Mouse (Mus musculus) liver, embryonic 11.5 days (tissue): ENCODE measurements around the gene Snx1. TPM values are rescaled to one million over a fixed set of nuclear protein-coding genes. Genes with fewer than 3 reads are reported as not detected.

Experiments
- ATAC-seq: fragments of 200-750 bp; cut with Nextera tagmentation; replicated peaks from 2 replicates; pipeline ENCODE4 v1.8.0; 2017; ENCODE audit warnings: moderate number of reproducible peaks, mild to moderate bottlenecking, moderate TSS enrichment, moderate library complexity; ENCODE audit not compliant: low FRiP score
- DNase-seq: peaks from one replicate; pipeline ENCODE4 v3.0.0-alpha.2; 2017; ENCODE audit warnings: low spot score
- H3K27ac ChIP-seq: fragments of 300-500 bp; sonication (generic); 2 replicates; pipeline ENCODE4 v1.5.1; 2014; ENCODE audit warnings: mild to moderate bottlenecking, low read depth, low read length, control low read depth
- H3K27me3 ChIP-seq: fragments of 300-500 bp; sonication (generic); replicated peaks from 2 replicates; pipeline ENCODE4 v1.6.1; 2014; ENCODE audit warnings: low read length, mixed read lengths; ENCODE audit not compliant: control insufficient read depth, insufficient read depth
- H3K36me3 ChIP-seq: fragments of 300-500 bp; sonication (generic); 2 replicates; pipeline ENCODE4 v1.6.1; 2014; ENCODE audit warnings: mild to moderate bottlenecking, low read length, moderate library complexity, mixed read lengths; ENCODE audit not compliant: control insufficient read depth, insufficient read depth
- H3K4me1 ChIP-seq: fragments of 300-500 bp; sonication (generic); replicated peaks from 2 replicates; pipeline ENCODE4 v1.6.1; 2014; ENCODE audit warnings: low read length, mixed read lengths; ENCODE audit not compliant: control insufficient read depth, insufficient read depth
- H3K4me2 ChIP-seq: fragments of 300-500 bp; sonication (generic); 2 replicates; pipeline ENCODE4 v1.6.1; 2014; ENCODE audit warnings: mild to moderate bottlenecking, control low read depth, moderate library complexity
- H3K4me3 ChIP-seq: fragments of 300-500 bp; sonication (generic); 2 replicates; pipeline ENCODE4 v1.5.1; 2014; ENCODE audit warnings: low read depth, low read length, control low read depth
- H3K9ac ChIP-seq: fragments of 300-500 bp; sonication (generic); 2 replicates; pipeline ENCODE4 v1.6.1; 2014; ENCODE audit warnings: low read depth, low read length, control low read depth
- H3K9me3 ChIP-seq: fragments of 300-500 bp; sonication (generic); 2 replicates; pipeline ENCODE4 v1.6.1; 2016; ENCODE audit warnings: low read length, inconsistent platforms, mixed read lengths; ENCODE audit not compliant: control insufficient read depth
- WGBS: fragments of 180-500 bp; shearing (Covaris S2); extraction: QIAGEN DNeasy Blood & Tissue Kit; methylation state at CpG from one replicate; pipeline ENCODE4 v1.1.7; 2014; 5-methylcytosine and 5-hydroxymethylcytosine counted together
- polyA plus RNA-seq: library from polyadenylated mRNA; unstranded; fragments of >200 nt; fragmentation: Nextera tagmentation; extraction: Ambion mirVana; gene quantifications from 2 replicates; pipeline ENCODE4 v1.2.1, GENCODE M21; 2014

The Snx1 gene
- 129 and 139 TPM in 2 replicates for polyA plus RNA-seq

DNA sequence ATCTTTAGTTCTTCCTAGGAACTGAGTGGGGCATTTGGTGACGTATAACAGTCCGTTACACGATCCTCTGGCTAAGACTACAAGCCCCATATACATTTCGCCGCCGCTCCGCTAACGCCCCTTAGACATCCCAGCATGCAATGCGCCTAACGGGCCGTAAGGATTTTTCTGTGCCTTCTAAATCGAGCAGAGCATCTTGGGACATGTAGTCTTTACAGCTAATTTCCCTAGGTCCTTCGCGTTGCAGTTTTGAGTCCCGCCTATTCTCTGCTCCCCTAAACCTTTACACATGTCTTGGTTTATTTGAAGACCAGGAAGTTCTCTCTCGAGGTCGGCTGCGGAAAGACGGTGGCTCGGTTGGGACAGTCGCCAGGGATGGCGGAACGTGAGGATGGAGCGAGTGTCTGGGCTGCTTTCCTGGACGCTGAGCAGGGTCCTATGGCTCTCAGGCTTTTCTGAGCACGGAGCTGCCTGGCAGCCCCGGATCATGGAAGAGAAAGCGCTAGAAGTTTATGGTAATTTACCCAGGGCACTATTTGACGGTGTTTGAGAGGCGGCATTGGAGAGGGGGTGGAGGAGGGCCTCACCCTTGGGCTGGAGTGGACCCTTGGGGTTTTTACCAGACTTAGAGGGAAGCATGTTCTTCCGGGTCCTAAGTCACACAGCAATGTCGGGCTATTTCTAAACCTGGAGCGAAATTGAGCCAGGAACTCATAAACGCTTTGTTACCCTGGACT lies at the start of gene Snx1, which contains the start of gene Ciao2a:
TSS of gene Snx1 (minus strand) at position 132 of the 737 bp plus-strand sequence.
TSS of gene Ciao2a (plus strand) at position 156 of the 737 bp plus-strand sequence.
- ATAC-seq (peak; percentile 77), DNase-seq (peak; percentile 85)
- H3K27ac ChIP-seq: peak within 1 kb of the TSS; percentile 95
- no peaks in the 10 kb centered on the region; the same call in none of the 2 replicates for H3K36me3 ChIP-seq
- H3K4me1 ChIP-seq: peaks cover 36% of the 10 kb centered on the region
- H3K27me3 ChIP-seq: no peaks in the 10 kb centered on the region
- 1% methylated on average over 34 of the region's 34 CpGs for WGBS
- H3K9ac ChIP-seq: peak within 1 kb of the TSS; percentile 69
- H3K4me3 ChIP-seq: peak within 1 kb of the TSS; percentile 89
- H3K4me2 ChIP-seq: peak within 1 kb of the TSS; percentile 95
- no peaks in the 10 kb centered on the region for H3K9me3 ChIP-seq

DNA sequence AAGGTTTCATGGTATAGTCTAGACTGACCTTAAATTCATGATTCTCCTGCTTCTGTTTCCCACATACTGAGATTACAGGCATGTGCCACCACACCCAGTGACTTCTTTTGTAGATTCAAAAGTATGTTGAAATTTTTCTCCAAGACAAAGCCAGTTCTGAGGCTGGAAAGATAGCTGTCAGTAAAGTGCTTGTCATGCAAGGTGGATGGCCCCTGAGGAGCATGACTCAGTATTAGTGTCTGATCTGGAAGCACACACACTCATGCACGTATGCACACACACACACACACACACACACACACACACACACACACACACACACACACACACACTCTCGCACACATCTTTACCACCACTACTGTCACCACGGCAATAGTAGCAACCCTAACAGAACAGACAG lies 48.6 kb upstream of the Snx1 start:
- Histone ChIP-seq H3K27me3 (no peaks in the 10 kb centered on the region), H3K9ac (no peak overlapping the region), H3K4me2 (no peak overlapping the region), H3K27ac (no peak overlapping the region), H3K36me3 (no peaks in the 10 kb centered on the region), H3K9me3 (no peaks in the 10 kb centered on the region), H3K4me3 (no peak overlapping the region), H3K4me1 (peaks cover 7% of the 10 kb centered on the region)
- WGBS: 66% methylated on average over 3 of the region's 3 CpGs
- ATAC-seq (no peak), DNase-seq (no peak)

DNA sequence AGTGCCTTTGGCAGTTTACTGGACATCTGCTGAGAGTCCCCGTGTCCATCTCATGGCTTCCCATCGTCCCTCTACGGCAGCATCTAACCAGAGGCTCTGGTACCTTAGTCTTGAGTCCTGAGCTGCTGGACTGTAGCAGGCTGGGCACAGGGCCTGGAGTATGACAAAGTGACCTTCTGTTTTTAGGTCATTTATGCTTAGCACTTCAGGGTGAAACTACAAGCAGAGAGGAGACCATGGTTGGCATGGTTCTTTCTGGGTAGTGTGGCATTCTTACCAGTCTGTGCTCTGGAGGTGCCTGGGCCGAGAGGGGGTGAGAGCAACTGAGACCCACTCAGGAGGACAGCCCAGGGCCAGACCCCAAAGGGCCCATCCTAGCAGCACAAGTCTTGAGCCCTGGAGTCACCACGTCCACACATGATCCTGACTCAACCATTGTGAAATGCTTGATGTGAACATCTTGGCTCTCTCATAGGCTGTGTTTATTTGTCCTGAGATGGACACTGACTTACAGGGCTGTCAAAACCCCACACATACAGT lies 47.0 kb upstream of the Snx1 start:
- H3K9me3 ChIP-seq: no peaks in the 10 kb centered on the region
- no peak for ATAC-seq
- 93% methylated on average over 5 of the region's 5 CpGs for WGBS
- H3K36me3 ChIP-seq: no peaks in the 10 kb centered on the region
- H3K4me1 ChIP-seq: peaks cover 3% of the 10 kb centered on the region
- no peak overlapping the region for H3K4me2 ChIP-seq
- no peak for DNase-seq
- H3K27ac ChIP-seq: no peak overlapping the region
- no peaks in the 10 kb centered on the region for H3K27me3 ChIP-seq
- H3K4me3 ChIP-seq: no peak overlapping the region
- H3K9ac ChIP-seq: no peak overlapping the region

DNA sequence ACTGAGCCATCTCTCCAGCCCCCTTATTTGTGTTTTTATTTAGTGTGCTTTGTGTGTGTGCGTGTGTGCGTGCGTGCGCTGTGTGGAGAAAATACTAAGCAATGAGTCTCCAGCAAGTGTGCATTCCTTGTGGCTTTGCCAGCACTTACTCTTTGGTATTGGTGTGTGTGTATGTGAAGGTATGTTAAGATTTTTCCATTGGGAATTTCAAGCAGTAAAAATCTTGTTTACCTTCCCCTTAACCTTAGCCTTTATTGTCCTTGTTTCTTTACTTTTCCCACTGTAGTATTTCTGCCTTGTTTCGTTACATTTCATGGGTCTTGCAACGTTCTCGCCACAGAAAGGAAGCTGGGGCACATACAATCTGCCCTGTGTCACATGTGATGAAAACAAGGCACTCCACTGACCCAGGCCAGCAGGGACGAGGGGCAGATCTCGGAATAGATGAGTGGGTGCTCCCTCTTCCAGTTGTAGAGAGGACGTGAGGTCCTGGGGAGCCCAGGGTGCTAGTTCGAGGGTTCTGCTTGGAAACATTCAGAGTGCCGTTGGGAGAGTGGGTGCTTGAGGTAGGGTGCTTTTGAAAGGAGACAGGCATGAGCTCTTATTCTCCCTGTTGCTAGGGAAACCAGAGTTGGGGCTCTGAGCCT lies 45.0 kb upstream of the Snx1 start:
- Histone ChIP-seq H3K4me1 (peaks cover 9% of the 10 kb centered on the region), H3K9me3 (no peaks in the 10 kb centered on the region), H3K27me3 (no peaks in the 10 kb centered on the region), H3K27ac (no peak overlapping the region), H3K4me2 (no peak overlapping the region), H3K4me3 (no peak overlapping the region), H3K9ac (no peak overlapping the region), H3K36me3 (no peaks in the 10 kb centered on the region)
- ATAC-seq: no peak
- WGBS: 76% methylated on average over 12 of the region's 12 CpGs
- DNase-seq: no peak

DNA sequence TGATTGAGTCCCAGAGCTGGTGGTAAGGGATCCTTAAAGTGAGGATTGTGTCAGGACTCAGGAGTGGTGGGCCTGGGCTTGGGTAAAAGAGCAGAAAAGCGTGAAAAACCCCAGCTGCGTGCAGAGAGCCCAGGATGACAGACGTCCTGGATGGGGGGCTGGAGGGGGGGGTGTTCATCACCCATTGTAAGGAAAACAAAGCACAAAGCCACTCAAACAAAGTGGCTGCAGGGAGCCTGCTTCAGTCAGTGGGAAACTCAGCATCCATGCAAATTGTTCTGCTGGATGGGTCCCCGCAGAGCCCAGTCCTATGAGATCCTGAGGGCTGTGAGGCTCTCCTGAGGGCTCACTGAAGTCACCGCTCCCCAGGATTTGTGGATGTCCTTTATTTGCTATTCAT lies 44.1 kb upstream of the Snx1 start:
- H3K36me3 ChIP-seq: no peaks in the 10 kb centered on the region
- no peak overlapping the region for H3K4me3 ChIP-seq
- 64% methylated on average over 5 of the region's 5 CpGs for WGBS
- no peak overlapping the region for H3K4me2 ChIP-seq
- H3K9ac ChIP-seq: no peak overlapping the region
- H3K27ac ChIP-seq: no peak overlapping the region
- ATAC-seq: no peak
- H3K27me3 ChIP-seq: no peaks in the 10 kb centered on the region
- peaks cover 12% of the 10 kb centered on the region for H3K4me1 ChIP-seq
- no peaks in the 10 kb centered on the region for H3K9me3 ChIP-seq
- no peak for DNase-seq

DNA sequence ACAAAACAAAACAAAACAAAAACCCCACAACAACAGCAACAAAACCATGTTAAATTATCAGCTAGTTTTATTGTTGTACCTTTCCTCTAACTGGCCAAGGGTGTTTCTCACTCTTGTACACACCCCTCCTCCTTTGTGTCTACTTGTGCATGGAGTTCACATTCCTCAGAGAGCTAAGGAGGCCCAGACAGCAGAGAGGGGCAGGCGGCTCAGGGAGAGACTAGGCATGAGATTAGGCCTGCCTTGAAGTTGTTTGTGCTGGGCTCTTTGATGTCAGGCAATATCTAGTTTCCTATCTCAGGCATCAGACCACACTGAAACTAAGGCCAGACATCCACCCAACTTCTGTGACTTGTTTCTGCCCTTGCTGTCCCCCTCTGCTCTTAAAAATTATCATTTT lies 41.8 kb upstream of the Snx1 start:
- no peaks in the 10 kb centered on the region for H3K9me3 ChIP-seq
- H3K27me3 ChIP-seq: no peaks in the 10 kb centered on the region
- no peaks in the 10 kb centered on the region for H3K36me3 ChIP-seq
- H3K4me3 ChIP-seq: no peak overlapping the region
- DNase-seq (no peak), ATAC-seq (peak; percentile 80)
- peaks cover 12% of the 10 kb centered on the region for H3K4me1 ChIP-seq
- H3K4me2 ChIP-seq: no peak overlapping the region
- peak overlapping the region; percentile 1; the same call in 1 of the 2 replicates for H3K27ac ChIP-seq
- H3K9ac ChIP-seq: no peak overlapping the region
- WGBS: 14% methylated on average over 1 of the region's 1 CpGs

DNA sequence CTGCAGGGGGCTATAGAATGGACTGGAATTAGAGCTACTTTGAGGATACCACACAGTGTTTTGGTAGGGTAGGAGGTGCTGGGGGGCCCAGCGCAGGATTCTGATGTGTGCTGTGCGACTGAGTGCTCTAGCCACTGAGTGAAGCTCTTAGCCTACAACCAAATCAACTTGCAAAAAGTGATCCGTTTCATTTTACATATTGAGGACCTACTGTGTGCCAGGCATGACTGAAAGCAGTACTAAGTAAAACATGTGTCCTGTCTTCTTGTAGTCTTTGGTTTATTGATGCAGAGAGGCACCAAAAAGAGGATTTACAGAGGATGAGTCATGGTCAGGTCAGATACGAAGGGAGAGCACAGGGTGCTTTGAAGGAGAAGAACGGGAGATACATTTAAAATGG lies 40.8 kb upstream of the Snx1 start:
- no peak overlapping the region for H3K4me2 ChIP-seq
- H3K27ac ChIP-seq: no peak overlapping the region
- no peak overlapping the region for H3K9ac ChIP-seq
- 75% methylated on average over 5 of the region's 5 CpGs for WGBS
- DNase-seq: no peak
- H3K4me1 ChIP-seq: peaks cover 12% of the 10 kb centered on the region
- H3K36me3 ChIP-seq: no peaks in the 10 kb centered on the region
- no peak overlapping the region for H3K4me3 ChIP-seq
- ATAC-seq: no peak
- H3K9me3 ChIP-seq: no peaks in the 10 kb centered on the region
- no peaks in the 10 kb centered on the region for H3K27me3 ChIP-seq

DNA sequence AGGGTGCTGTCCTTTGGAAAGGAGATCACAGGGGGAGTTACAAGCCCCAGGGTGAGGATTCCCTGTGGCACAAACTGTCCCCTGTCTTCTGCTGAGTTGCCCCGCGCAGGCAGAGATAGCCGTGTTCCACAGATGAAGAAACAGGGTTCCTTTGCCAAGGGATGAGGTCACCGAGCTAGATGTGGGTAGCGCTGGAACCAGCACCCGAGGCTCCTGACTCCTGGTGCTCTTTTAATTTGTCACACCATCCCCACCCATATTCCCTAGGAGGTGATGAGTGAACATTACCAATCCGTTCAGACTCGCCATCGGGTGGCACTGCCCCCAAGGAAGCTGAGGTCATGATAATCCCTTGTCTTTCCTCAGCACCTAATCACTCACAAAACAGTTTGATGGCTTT lies 36.6 kb upstream of the Snx1 start:
- Histone ChIP-seq H3K4me2 (no peak overlapping the region), H3K27me3 (no peaks in the 10 kb centered on the region; the same call in 1 of the 2 replicates), H3K36me3 (no peaks in the 10 kb centered on the region), H3K27ac (no peak overlapping the region), H3K4me1 (peaks cover 8% of the 10 kb centered on the region), H3K4me3 (no peak overlapping the region), H3K9ac (no peak overlapping the region), H3K9me3 (no peaks in the 10 kb centered on the region)
- WGBS: 75% methylated on average over 9 of the region's 9 CpGs
- ATAC-seq: no peak
- DNase-seq: no peak
